Mouse (Mus musculus): Measurements from ENCODE around the gene Caskin1. TPM values are rescaled to one million over a fixed set of nuclear protein-coding genes. Genes with fewer than 3 reads are reported as not detected.

Gene Caskin1
- polyA plus RNA-seq, 2 experiments: 3.1 to 18.1 TPM

DNA sequence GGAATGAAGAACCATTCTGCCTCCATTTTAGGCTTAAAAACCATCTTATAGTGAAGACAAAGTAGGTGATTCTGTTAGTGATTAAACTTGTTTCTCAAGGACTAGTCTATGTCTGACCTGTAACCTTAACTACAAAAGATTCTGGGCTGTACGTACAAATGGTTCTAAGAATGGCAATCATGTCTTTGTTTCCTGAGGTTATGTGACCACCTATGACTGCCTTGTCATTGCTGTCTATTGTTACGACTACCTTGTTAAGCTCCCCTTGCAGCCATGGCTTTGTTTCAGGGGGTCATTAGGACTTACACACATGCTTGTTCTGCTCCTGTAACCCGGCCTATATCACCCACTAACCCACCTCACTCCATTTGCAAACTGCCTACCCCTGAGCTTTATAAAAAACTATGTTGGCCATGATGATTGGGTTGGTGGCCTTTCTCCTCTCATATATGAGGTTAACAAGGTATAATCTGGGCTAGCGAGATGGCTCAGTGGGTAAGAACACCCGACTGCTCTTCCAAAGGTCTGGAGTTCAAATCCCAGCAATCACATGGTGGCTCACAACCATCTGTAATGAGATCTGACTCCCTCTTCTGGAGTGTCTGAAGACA is 19.7 kb upstream of the Caskin1 start:
- H3K36me3 ChIP-seq (ENCODE audit: control insufficient read depth, insufficient read depth, low read length): 0 out of 2 replicates have a peak, but pooled peaks cover 9% of the 10 kb centered on the region
- H3K27ac ChIP-seq (replicated peaks; ENCODE audit: low read depth, low read length): no peak overlapping the region
- no peak for DNase-seq (ENCODE audit: low spot score)
- no peak overlapping the region for H3K9ac ChIP-seq (ENCODE audit: low read depth, low read length, severe bottlenecking)
- peaks cover 18% of the 10 kb centered on the region for H3K4me1 ChIP-seq (ENCODE audit: control insufficient read depth, insufficient read depth, low read length)
- WGBS: 88% methylated on average over 5 of the region's 5 CpGs
- TF ChIP-seq POLR2A (IDR thresholded peaks at IDR 0.05; ENCODE audit: borderline replicate concordance, extremely low read depth, insufficient read depth, insufficient read length): no peak
- no peaks in the 10 kb centered on the region for H3K27me3 ChIP-seq (ENCODE audit: control insufficient read depth, insufficient read depth, low read length)
- no peak overlapping the region for H3K4me2 ChIP-seq (replicated peaks; ENCODE audit: low read depth, low read length, severe bottlenecking)
- no peak overlapping the region for H3K4me3 ChIP-seq (replicated peaks; ENCODE audit: low read length)
- ATAC-seq (ENCODE audit: low FRiP score, low read depth): no peak
- H3K9me3 ChIP-seq (ENCODE audit: control insufficient read depth, low read length): no peaks in the 10 kb centered on the region

DNA sequence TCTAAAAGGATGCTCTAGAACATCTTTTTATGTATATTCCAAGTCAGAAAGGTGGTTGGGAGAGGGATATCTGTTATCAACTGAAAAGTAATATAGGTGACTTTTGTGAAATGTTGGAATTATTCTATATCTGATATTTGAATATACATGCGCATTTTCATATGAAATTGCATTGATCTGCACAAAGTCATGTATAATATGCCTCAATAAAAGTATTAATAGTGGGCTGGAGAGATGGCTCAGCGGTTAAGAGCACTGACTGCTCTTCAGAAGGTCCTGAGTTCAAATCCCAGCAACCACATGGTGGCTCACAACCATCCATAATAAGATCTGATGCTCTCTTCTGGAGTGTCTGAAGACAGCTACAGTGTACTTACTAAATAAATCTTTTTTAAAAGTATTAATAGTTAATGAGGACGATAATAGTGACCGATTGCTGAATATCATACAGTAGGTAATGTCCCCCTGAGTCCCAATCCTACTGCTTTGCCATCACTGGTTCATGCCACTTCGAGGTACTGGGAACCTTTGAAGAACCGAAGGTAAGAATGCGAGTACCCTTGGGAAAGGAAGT is 19.0 kb upstream of the Caskin1 start:
- H3K36me3 ChIP-seq (ENCODE audit: control insufficient read depth, insufficient read depth, low read length): peaks cover 15% of the 10 kb centered on the region; the same call in 1 of the 2 replicates
- peak overlapping the region; percentile 76; the same call in 1 of the 2 replicates for H3K27ac ChIP-seq (replicated peaks; ENCODE audit: low read depth, low read length)
- ATAC-seq (ENCODE audit: low FRiP score, low read depth): no peak
- H3K27me3 ChIP-seq (ENCODE audit: control insufficient read depth, insufficient read depth, low read length): no peaks in the 10 kb centered on the region
- H3K9me3 ChIP-seq (ENCODE audit: control insufficient read depth, low read length): no peaks in the 10 kb centered on the region
- peak overlapping the region; percentile 55 for H3K9ac ChIP-seq (ENCODE audit: low read depth, low read length, severe bottlenecking)
- no peak for TF ChIP-seq POLR2A (IDR thresholded peaks at IDR 0.05; ENCODE audit: borderline replicate concordance, extremely low read depth, insufficient read depth, insufficient read length)
- DNase-seq (ENCODE audit: low spot score): no peak
- whole genome bisulfite sequencing: 16% methylated on average over 7 of the region's 7 CpGs
- H3K4me3 ChIP-seq (replicated peaks; ENCODE audit: low read length): peak overlapping the region; percentile 90
- peaks cover 18% of the 10 kb centered on the region for H3K4me1 ChIP-seq (ENCODE audit: control insufficient read depth, insufficient read depth, low read length)
- H3K4me2 ChIP-seq (replicated peaks; ENCODE audit: low read depth, low read length, severe bottlenecking): peak overlapping the region; percentile 98

GRCm38 (mm10) chr17:24469910-24470602 is 18.3 kb upstream of the Caskin1 start, which contains the start of the genes E4f1 and Pgp:
Gene E4f1 (minus strand): TSS chr17:24470313.
Gene Pgp (plus strand): TSS chr17:24470392.
- under 1% methylated on average over 42 of the region's 75 CpGs for WGBS

GRCm38 (mm10) chr17:24470701-24471527 is 17.5 kb upstream of the Caskin1 start:
- Histone ChIP-seq H3K9ac (ENCODE audit: low read depth, low read length, severe bottlenecking) (peak overlapping the region; percentile 77), H3K36me3 (ENCODE audit: control insufficient read depth, insufficient read depth, low read length) (peaks cover 29% of the 10 kb centered on the region), H3K9me3 (ENCODE audit: control insufficient read depth, low read length) (no peaks in the 10 kb centered on the region), H3K4me2 (replicated peaks; ENCODE audit: low read depth, low read length, severe bottlenecking) (peak overlapping the region; percentile 98), H3K27ac (replicated peaks; ENCODE audit: low read depth, low read length) (peak overlapping the region; percentile 63; the same call in 1 of the 2 replicates), H3K4me3 (replicated peaks; ENCODE audit: low read length) (peak overlapping the region; percentile 90), H3K27me3 (ENCODE audit: control insufficient read depth, insufficient read depth, low read length) (no peaks in the 10 kb centered on the region), H3K4me1 (ENCODE audit: control insufficient read depth, insufficient read depth, low read length) (peaks cover 18% of the 10 kb centered on the region)
- ATAC-seq (ENCODE audit: low FRiP score, low read depth) (peak; percentile 2; the same call in 1 of the 2 replicates), DNase-seq (ENCODE audit: low spot score) (no peak)
- 1% methylated on average over 68 of the region's 68 CpGs for WGBS
- no peak for TF ChIP-seq POLR2A (IDR thresholded peaks at IDR 0.05; ENCODE audit: borderline replicate concordance, extremely low read depth, insufficient read depth, insufficient read length)

More at GRCm38 (mm10) chr17:24469910-24470602, 18.3 kb upstream of the Caskin1 start, which contains the start of the genes E4f1 and Pgp:
- Histone ChIP-seq H3K27me3 (ENCODE audit: control insufficient read depth, insufficient read depth, low read length) (no peaks in the 10 kb centered on the region), H3K9ac (ENCODE audit: low read depth, low read length, severe bottlenecking) (peak within 1 kb of the TSS; percentile 77), H3K4me3 (replicated peaks; ENCODE audit: low read length) (peak within 1 kb of the TSS; percentile 90), H3K36me3 (ENCODE audit: control insufficient read depth, insufficient read depth, low read length) (peaks cover 21% of the 10 kb centered on the region), H3K9me3 (ENCODE audit: control insufficient read depth, low read length) (no peaks in the 10 kb centered on the region), H3K4me1 (ENCODE audit: control insufficient read depth, insufficient read depth, low read length) (peaks cover 18% of the 10 kb centered on the region), H3K4me2 (replicated peaks; ENCODE audit: low read depth, low read length, severe bottlenecking) (peak within 1 kb of the TSS; percentile 98), H3K27ac (replicated peaks; ENCODE audit: low read depth, low read length) (peak within 1 kb of the TSS; percentile 76; the same call in 1 of the 2 replicates)
- ATAC-seq (ENCODE audit: low FRiP score, low read depth): peak; percentile 99
- TF ChIP-seq POLR2A (IDR thresholded peaks at IDR 0.05; ENCODE audit: borderline replicate concordance, extremely low read depth, insufficient read depth, insufficient read length): peak; percentile 63; the same call in 1 of the 2 replicates
- DNase-seq (ENCODE audit: low spot score): peak; percentile 97
